Mouse (Mus musculus) lung, adult 2 months (tissue): ENCODE data around the gene Fam69a. TPM values are rescaled to one million over a fixed set of nuclear protein-coding genes. Genes with fewer than 3 reads are reported as not detected.

Experiments
- DNase-seq: peaks from one replicate; pipeline ENCODE4 v3.0.0; 2022
- H3K4me1 ChIP-seq: fragments of 200-500 bp; 2 replicates; pipeline ENCODE4 v1.6.1; 2011; ENCODE audit warnings: low read length; ENCODE audit not compliant: control insufficient read depth, insufficient read depth
- H3K4me3 ChIP-seq: fragments of 200-500 bp; replicated peaks from 2 replicates; pipeline ENCODE3; 2011; ENCODE audit warnings: low read depth, mild to moderate bottlenecking, control low read depth, low read length; ENCODE audit errors: extremely low read depth
- CTCF ChIP-seq: fragments of 200-500 bp; IDR thresholded peaks from 2 replicates; pipeline ENCODE4 v1.5.1; 2011; ENCODE audit warnings: mild to moderate bottlenecking, low read length, control low read depth; ENCODE audit not compliant: insufficient read depth
- POLR2A ChIP-seq: fragments of 200-500 bp; IDR thresholded peaks from 2 replicates; pipeline ENCODE4 v1.6.1; 2011; ENCODE audit warnings: low read depth, mild to moderate bottlenecking, control low read depth, low read length, borderline replicate concordance; ENCODE audit errors: extremely low read depth
- WGBS: fragments of 180-500 bp; shearing (Covaris S2); methylation state at CpG from one replicate; pipeline ENCODE4 v1.1.7; 2018; 5-methylcytosine and 5-hydroxymethylcytosine counted together
- polyA plus RNA-seq: library from polyadenylated mRNA; depleted of rRNA; stranded (reverse); fragments of >200 nt; gene quantifications from 2 replicates; pipeline ENCODE4 v1.2.3, GENCODE M21; 2012

Fam69a gene
- polyA plus RNA-seq, 1 experiment: 4.4 TPM

DNA sequence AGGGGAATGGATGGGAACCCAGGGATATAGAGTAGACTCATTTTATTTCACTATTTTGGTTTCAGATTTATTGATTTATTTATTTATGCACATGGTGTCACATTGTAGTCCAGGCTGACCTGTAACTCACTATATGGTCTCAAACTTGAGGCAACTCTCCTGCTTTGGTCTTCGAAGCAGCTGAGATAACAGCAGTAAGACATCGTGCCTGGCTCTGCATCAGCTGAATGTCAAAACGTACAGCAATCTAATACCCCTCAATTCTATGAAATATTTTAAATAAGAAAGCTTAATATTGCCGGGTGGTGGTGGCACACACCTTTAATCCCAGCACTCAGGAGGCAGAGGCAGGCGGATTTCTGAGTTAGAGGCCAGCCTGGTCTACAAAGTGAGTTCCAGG is 75.9 kb downstream of the Fam69a start:
- WGBS: 89% methylated on average over 5 of the region's 5 CpGs
- TF ChIP-seq CTCF (no peak), POLR2A (no peak)
- no peak for DNase-seq
- no peak overlapping the region for H3K4me3 ChIP-seq
- H3K4me1 ChIP-seq: no peaks in the 10 kb centered on the region

DNA sequence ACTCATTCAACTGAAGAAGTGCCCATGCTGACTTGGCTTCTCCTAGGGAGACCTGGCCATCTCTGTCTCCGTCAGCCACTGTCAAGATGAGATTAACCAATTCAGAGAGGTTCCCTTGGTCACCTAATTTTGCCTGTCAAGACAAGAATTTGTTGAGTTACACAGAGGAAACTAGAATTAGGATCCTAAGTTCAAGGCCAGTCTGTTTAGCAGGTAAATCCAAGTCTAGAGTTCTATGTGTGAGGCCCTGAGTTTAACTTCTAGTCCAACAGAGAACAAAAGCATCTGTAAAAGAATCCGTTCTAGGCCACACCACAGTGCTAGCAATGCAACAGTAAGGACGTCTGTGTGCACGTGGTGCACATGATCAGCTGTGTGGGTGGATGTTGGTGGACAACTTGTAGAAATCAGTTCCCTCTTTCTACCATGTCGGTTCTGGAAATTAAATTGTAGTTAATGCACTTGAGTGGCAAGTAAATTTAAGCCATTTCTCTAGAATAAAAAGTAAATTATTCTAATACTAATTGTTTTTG is 76.7 kb downstream of the Fam69a start:
- Histone ChIP-seq H3K4me3 (no peak overlapping the region), H3K4me1 (no peaks in the 10 kb centered on the region)
- WGBS: 60% methylated on average over 5 of the region's 5 CpGs
- TF ChIP-seq CTCF (no peak), POLR2A (no peak)
- no peak for DNase-seq

DNA sequence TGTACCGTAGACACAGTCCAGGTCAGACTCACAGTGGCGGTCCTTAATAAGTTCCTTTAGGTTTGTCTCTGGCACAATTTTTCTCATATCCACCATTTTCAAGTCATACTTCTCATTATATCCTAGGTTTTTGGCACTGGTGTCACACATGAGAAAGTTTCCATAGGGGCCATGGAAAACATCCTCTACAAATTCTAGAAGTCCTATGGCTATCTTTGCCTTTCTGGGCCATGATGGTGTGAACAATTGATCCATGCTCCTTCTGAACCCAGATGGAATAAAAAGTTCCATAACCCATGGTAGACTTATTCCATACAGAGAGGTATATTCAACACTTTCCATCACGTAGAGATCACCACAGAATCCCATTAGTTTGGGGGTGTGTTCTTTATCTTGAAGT is 77.2 kb downstream of the Fam69a start:
- 75% methylated on average over 3 of the region's 3 CpGs for WGBS
- no peak for DNase-seq
- no peak for TF ChIP-seq POLR2A
- TF ChIP-seq CTCF: no peak
- no peaks in the 10 kb centered on the region for H3K4me1 ChIP-seq
- no peak overlapping the region for H3K4me3 ChIP-seq

DNA sequence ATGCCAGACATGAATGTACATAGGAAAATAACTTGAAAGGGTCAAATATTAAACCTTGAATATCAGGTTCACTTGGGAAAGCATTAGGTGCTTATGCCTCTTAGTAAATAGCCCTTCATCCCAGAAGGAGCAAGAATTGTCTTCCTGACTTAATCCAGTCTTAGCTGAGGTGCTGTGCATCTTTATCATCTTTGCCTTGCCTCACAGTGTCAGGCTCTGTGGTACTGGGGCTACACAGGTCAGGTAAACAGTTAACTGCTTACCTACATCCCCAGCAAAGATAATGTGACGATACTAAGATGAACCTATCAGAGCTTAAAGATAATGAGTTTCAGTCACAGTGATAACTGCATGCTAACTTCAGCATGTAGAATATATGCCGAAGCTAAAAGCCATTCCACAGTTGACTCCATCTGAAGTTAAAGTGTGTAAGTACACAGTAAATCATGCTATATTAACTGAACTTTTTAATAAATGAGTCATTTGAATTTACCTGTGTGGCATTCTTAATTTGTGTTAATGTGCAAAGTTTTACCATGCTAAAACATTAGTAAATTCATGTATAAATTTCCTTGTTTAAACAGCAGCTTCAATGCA is 78.3 kb downstream of the Fam69a start:
- no peak overlapping the region for H3K4me3 ChIP-seq
- no peaks in the 10 kb centered on the region for H3K4me1 ChIP-seq
- DNase-seq: no peak
- TF ChIP-seq POLR2A: no peak
- no peak for TF ChIP-seq CTCF
- 89% methylated on average over 2 of the region's 2 CpGs for WGBS

DNA sequence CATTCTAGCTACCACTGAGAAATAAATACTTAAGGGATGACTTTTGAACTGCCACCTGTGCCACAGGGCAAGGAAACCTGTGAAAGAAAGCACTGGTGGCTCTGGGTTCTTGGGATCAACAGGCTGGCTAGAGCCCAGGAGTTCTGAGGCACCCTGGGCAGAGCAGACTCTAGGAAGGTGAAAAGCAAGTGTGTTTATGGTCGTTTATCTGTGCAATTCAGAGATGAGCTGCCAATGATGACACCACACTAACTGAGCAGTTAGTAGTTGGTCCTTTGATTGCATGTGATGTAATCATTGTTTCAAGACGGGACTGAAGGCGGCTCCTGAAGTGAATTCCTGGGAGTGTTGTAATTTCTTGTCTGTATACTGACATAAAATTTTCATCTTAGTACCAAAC is 82.6 kb downstream of the Fam69a start:
- Histone ChIP-seq H3K4me3 (no peak overlapping the region), H3K4me1 (peaks cover 2% of the 10 kb centered on the region; the same call in 1 of the 2 replicates)
- no peak for TF ChIP-seq CTCF
- WGBS: 54% methylated on average over 3 of the region's 3 CpGs
- no peak for DNase-seq

DNA sequence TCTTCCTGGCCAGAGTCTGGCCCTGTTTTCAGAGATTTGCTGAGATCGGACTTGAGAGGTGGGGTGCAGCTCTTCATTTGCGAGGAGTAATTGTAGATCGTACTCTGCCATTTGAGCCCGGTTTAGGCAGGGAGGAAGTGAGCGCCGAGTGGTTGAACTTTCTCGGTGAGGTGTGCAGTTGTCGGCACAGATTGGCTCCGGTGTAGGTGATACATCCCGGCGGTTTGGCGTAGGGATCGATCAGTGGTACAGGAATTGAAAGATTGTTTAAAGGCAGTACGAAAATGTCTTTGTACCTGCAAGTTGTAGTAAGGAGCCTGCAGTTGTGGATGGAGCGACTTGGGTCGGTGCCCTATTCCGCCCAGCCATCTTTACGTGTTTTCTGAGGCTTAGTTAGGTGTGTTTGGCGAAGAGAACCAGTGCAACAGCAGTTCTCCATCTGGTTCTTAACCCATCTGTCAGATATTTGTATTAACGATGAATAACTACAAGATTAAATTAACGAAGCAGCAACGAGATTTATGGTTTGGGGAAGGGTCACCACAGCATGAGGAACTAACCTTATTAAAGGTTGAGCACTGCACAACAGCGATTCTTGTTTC is 85.8 kb downstream of the Fam69a start:
- under 1% methylated on average over 23 of the region's 23 CpGs for WGBS
- TF ChIP-seq POLR2A (no peak), CTCF (no peak)
- no peak for DNase-seq
- Histone ChIP-seq H3K4me1 (peaks cover 2% of the 10 kb centered on the region; the same call in 1 of the 2 replicates), H3K4me3 (peak overlapping the region; percentile 97)

DNA sequence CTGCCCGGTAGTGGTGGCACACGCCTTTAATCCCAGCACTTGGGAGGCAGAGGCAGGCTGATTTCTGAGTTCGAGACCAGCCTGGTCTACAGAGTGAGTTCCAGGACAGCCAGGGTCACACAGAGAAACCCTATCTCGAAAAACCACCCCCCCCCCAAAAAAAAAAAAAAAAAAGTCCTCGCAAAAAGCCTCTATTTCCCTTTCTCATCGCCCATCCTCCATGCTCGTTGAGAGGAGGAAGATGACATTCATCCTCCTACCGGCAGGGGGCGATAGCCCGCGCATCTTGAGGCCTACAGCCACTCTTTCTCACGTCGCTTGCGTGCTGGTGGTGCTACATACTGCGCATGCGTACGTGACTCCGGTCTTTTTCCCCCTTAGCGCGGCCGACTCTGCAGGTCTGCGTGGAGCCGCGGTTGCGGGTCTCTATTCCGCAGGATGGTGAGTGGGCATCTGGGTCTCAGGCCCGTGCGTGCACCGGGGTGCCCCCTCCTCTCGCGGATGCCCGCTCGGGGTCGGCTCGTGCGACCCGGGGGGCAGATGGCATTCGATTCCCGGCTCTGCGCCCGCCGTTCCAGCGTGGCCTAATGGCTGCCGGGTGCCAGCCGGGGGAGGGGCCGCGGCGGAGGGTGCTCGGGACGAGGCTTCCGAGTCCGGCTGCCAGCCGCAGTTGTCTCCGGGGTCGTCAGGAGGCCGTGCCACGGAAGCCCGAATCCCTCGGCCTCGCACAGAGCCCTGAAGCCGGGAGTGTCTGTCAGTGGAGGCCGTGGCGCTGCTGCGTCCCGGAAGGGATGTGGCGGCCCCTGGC is 86.5 kb downstream of the Fam69a start, which contains the start of gene Rpl5:
Rpl5 (plus strand) TSS at position 297 of the 808 bp plus-strand sequence.
- peak within 1 kb of the TSS; percentile 97 for H3K4me3 ChIP-seq
- peak; percentile 94 for DNase-seq
- H3K4me1 ChIP-seq: peaks cover 2% of the 10 kb centered on the region; the same call in 1 of the 2 replicates
- TF ChIP-seq POLR2A (peak; percentile 94), CTCF (peak; percentile 98)
- 3% methylated on average over 66 of the region's 66 CpGs for WGBS

DNA sequence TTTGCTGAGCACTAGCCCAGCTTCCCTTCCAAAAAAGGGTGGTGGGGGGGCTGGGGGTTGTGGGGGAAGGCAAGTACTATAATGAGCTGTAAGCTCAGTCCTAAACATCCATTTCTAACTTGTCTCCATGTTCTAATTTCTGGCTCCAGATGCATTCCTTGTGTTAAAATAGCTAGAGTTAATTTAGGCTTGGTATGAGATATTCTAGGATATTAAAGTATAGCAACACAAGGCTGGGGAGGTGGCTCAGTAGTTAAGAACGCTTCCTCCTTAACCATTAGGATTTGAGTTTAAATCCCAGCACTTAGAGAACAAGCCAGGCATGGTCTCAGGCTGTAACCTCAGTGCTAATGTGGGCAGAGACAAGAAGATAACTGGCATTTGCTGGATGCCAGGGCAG is 90.6 kb downstream of the Fam69a start:
- DNase-seq: no peak
- Histone ChIP-seq H3K4me1 (no peaks in the 10 kb centered on the region; the same call in 1 of the 2 replicates), H3K4me3 (no peak overlapping the region)
- 62% methylated on average over 1 of the region's 1 CpGs for WGBS
- TF ChIP-seq POLR2A (no peak), CTCF (no peak)

DNA sequence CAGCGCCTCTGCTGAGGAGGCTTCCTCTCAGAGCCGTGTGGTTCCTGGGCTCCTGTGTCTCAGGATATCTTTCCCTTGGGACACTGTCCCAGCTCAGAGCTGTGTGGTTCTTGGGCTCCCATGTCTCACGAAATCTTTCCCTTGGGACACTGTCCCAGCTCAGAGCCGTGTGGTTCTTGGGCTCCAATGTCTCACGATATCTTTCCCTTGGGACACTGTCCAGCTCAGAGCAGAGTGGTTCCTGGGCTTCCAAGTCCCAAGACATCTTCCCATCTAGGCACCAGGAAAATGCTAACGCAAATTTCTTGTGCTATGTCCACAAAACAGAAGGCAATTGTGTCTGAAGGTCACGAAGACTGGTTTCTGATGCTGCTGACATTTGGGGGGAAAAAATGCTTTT is 92.2 kb downstream of the Fam69a start:
- H3K4me1 ChIP-seq: no peaks in the 10 kb centered on the region
- DNase-seq: no peak
- TF ChIP-seq POLR2A: no peak
- TF ChIP-seq CTCF: no peak
- WGBS: 68% methylated on average over 7 of the region's 7 CpGs
- H3K4me3 ChIP-seq: no peak overlapping the region
